Mouse (Mus musculus) kidney, adult 2 months (tissue): ENCODE measurements around the gene Bcl9.

Experiments used
- CTCF ChIP-seq: fragments of 200-500 bp; conservative IDR thresholded peaks from 2 replicates; pipeline ENCODE4 v1.5.1; 2011; ENCODE audit warnings: low read depth, mild to moderate bottlenecking, control low read depth, low read length, moderate library complexity, mixed read lengths; ENCODE audit not compliant: insufficient read depth, insufficient read length
- POLR2A ChIP-seq: fragments of 200-500 bp; IDR thresholded peaks from one replicate; pipeline ENCODE4 v1.6.1; 2011; ENCODE audit warnings: low read depth, low read length, control low read depth

- TF ChIP-seq CTCF (no peak), POLR2A (no peak)
Observed at GRCm38 (mm10) chr3:97157308-97157707, 140.4 kb downstream of the Bcl9 start.
